Mouse (Mus musculus) embryonic facial prominence, embryonic 10.5 days (tissue): Measurements from ENCODE around the gene 2310022A10Rik. TPM values are rescaled to one million over a fixed set of nuclear protein-coding genes. Genes with fewer than 3 reads are reported as not detected.

ENCODE experiments used
- DNase-seq: peaks from one replicate; pipeline ENCODE4 v3.0.0-alpha.2; 2017; ENCODE audit warnings: low spot score
- H3K27ac ChIP-seq: fragments of 300-500 bp; sonication (generic); replicated peaks from 2 replicates; pipeline ENCODE4 v1.5.1; 2016; ENCODE audit warnings: mild to moderate bottlenecking
- H3K27me3 ChIP-seq: fragments of 300-500 bp; sonication (generic); replicated peaks from 2 replicates; pipeline ENCODE4 v1.6.1; 2016; ENCODE audit warnings: low read depth, mild to moderate bottlenecking; ENCODE audit not compliant: poor library complexity, severe bottlenecking
- H3K36me3 ChIP-seq: fragments of 300-500 bp; sonication (generic); replicated peaks from 2 replicates; pipeline ENCODE4 v1.6.1; 2016; ENCODE audit warnings: mild to moderate bottlenecking, moderate library complexity
- H3K4me1 ChIP-seq: fragments of 300-500 bp; sonication (generic); 2 replicates; pipeline ENCODE4 v1.6.1; 2016
- H3K4me3 ChIP-seq: fragments of 300-500 bp; sonication (generic); 2 replicates; pipeline ENCODE4 v1.5.1; 2016; ENCODE audit warnings: mild to moderate bottlenecking, moderate library complexity
- H3K9me3 ChIP-seq: fragments of 300-500 bp; sonication (generic); 2 replicates; pipeline ENCODE4 v1.6.1; 2016; ENCODE audit warnings: mild to moderate bottlenecking
- WGBS: fragments of 180-500 bp; shearing (Covaris S2); methylation state at CpG from one replicate; pipeline ENCODE4 v1.1.7; 2016; 5-methylcytosine and 5-hydroxymethylcytosine counted together
- polyA plus RNA-seq: library from polyadenylated mRNA; unstranded; fragments of >200 nt; fragmentation: Nextera tagmentation; extraction: Ambion mirVana; gene quantifications from 2 replicates; pipeline ENCODE4 v1.2.1, GENCODE M21; 2016

2310022A10Rik gene
- 40.8 and 41.1 TPM in 2 replicates for polyA plus RNA-seq

GRCm38 (mm10) chr7:27552931-27553513, at the start of gene 2310022A10Rik, which contains the start of gene Pld3:
2310022A10Rik (plus strand) TSS chr7:27553233.
Pld3 (minus strand) TSS chr7:27553218.
- peak within 1 kb of the TSS; percentile 84 for H3K27ac ChIP-seq
- H3K4me3 ChIP-seq, result peak within 1 kb of the TSS; percentile 86
- WGBS, result under 1% methylated on average over 41 of the region's 41 CpGs
- peaks cover 15% of the 10 kb centered on the region for H3K36me3 ChIP-seq
- DNase-seq, result peak; percentile 98
- H3K27me3 ChIP-seq, result no peaks in the 10 kb centered on the region
- H3K9me3 ChIP-seq, result no peaks in the 10 kb centered on the region
- H3K4me1 ChIP-seq, result peaks cover 17% of the 10 kb centered on the region

DNA sequence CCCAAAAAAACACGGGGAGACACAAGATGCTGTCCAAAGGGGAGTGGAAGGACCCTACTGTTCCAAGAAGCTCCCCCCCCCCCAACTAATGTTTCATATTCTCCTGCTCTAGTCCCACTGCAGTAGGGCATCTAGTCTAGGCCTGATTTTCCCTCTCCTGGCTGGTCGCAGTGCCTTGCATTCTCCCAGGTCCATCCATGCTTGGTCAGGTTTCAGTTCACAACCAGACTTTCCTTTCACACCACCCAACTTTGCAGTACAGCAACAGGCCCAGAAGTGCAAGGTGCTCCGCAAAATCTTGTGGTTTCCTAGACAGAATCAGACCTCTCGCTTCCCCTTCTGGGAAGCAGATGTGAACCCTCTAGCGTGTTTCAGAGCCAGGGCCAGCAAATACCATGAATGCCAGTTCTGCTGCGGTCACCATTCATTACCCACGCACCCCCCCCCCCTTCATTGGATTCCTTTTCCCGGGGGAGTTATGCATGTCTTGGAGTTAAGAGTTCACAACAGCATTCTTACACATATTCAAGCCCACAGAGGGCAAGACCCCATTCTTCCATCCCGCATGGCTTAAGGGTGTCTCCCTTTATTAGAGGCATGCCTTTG, 46.2 kb upstream of the 2310022A10Rik start:
- H3K27ac ChIP-seq, result peak overlapping the region; percentile 98
- peak; percentile 44 for DNase-seq

DNA sequence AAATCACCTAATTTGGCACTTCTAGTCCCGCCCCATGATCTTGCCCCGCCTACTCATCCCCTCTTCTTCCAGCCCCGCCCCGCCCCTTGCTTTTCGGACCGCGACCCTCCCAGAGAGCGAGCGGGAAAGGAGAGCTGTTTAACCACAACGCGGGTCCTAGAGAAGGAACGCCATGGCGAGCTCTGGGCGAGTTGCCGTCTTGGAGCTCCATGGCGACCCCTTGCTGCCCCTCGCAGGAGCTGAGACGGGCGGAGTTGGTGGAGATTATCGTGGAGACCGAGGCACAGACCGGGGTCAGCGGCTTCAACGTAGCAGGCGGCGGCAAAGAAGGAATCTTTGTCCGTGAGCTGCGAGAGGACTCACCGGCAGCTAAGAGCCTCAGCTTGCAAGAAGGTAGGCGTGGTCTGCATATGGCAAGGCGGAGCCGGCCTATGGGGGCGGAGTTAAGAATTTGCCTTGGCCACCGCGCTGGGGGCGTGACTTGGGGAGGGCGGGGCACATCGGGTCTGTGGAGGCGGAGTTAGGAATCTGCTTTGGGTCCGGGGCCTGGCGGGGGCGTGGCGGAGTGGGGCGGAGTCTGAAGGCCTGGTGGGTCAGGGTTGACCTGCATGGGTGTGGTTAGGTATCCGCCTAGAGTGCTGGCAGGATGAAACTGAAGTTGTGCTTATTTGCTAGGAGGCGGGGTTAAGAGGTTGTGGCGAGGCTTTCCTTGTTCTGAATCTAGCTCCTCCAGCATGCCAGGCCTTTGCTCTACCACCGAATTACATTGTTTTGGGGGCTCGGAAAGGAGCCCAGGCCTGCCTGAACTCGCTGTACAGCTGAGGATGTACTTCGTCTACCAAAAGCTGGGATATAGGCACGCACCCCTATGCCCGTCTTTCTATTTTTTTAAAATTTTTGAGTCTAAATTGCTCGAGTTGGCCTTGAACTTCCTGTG, 45.1 kb upstream of the 2310022A10Rik start:
- no peaks in the 10 kb centered on the region for H3K36me3 ChIP-seq
- H3K4me1 ChIP-seq, result peaks cover 20% of the 10 kb centered on the region
- WGBS, result under 1% methylated on average over 54 of the region's 54 CpGs
- DNase-seq, result peak; percentile 100
- H3K27ac ChIP-seq, result peak overlapping the region; percentile 98
- peak overlapping the region; percentile 70 for H3K4me3 ChIP-seq
- no peaks in the 10 kb centered on the region for H3K9me3 ChIP-seq
- H3K27me3 ChIP-seq, result no peaks in the 10 kb centered on the region

More for the DNA sequence above, 46.2 kb upstream of the 2310022A10Rik start:
- no peaks in the 10 kb centered on the region for H3K36me3 ChIP-seq
- H3K9me3 ChIP-seq, result no peaks in the 10 kb centered on the region
- WGBS, result 52% methylated on average over 9 of the region's 9 CpGs
- H3K4me3 ChIP-seq, result peak overlapping the region; percentile 70
- peaks cover 20% of the 10 kb centered on the region for H3K4me1 ChIP-seq
- H3K27me3 ChIP-seq, result no peaks in the 10 kb centered on the region

DNA sequence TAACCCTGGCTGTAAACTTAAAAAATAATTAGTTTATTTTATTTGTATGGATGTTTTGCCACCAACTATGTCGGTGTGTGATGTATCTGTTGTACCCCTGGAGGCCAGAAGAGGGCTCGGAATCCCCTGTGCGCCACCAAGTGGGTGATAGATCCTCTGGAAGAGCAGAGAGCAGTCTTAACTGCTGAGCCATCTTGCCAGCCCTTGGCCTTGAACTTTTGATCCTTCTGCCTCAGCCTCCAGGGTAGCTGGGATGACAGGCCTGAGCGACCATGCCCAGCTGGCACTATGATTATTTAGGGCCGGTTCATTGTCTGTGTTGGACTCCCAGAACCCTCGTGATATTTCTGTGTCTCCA, 44.4 kb upstream of the 2310022A10Rik start:
- Histone ChIP-seq H3K4me3 (peak overlapping the region; percentile 70), H3K9me3 (no peaks in the 10 kb centered on the region), H3K27ac (peak overlapping the region; percentile 98; the same call in 1 of the 2 replicates), H3K27me3 (no peaks in the 10 kb centered on the region), H3K36me3 (no peaks in the 10 kb centered on the region), H3K4me1 (peaks cover 20% of the 10 kb centered on the region)
- 22% methylated on average over 6 of the region's 6 CpGs for WGBS
- DNase-seq, result peak; percentile 72

- H3K27me3 ChIP-seq, result no peaks in the 10 kb centered on the region
- H3K4me1 ChIP-seq, result peaks cover 20% of the 10 kb centered on the region
- no peaks in the 10 kb centered on the region for H3K9me3 ChIP-seq
- H3K36me3 ChIP-seq, result peaks cover under 1% of the 10 kb centered on the region
- H3K4me3 ChIP-seq, result no peak overlapping the region
- H3K27ac ChIP-seq, result no peak overlapping the region
- 84% methylated on average over 2 of the region's 2 CpGs for WGBS
- no peak for DNase-seq
Observed at GRCm38 (mm10) chr7:27510809-27511208, 42.2 kb upstream of the 2310022A10Rik start.

DNA sequence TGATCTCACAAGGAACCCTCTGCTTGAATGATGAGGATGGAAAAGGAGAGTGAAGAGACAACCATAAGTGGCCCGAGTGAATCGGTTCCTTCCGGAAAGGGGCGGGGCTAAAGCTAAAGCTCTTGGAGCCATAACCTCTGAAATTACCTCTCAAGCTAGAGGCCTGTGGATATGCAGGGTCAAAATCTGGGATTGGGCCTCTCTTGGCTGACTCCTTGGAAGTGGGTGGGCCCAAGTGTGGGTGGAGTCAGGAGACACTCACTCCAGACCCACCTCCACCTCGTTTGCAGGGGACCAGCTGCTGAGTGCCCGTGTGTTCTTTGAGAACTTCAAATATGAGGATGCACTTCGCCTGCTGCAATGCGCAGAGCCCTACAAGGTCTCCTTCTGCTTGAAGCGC, 38.1 kb upstream of the 2310022A10Rik start:
- Histone ChIP-seq H3K9me3 (peaks cover 2% of the 10 kb centered on the region; the same call in 1 of the 2 replicates), H3K4me3 (no peak overlapping the region), H3K27ac (no peak overlapping the region), H3K27me3 (no peaks in the 10 kb centered on the region), H3K4me1 (no peaks in the 10 kb centered on the region), H3K36me3 (peaks cover 39% of the 10 kb centered on the region)
- no peak for DNase-seq
- WGBS, result 82% methylated on average over 9 of the region's 9 CpGs

DNA sequence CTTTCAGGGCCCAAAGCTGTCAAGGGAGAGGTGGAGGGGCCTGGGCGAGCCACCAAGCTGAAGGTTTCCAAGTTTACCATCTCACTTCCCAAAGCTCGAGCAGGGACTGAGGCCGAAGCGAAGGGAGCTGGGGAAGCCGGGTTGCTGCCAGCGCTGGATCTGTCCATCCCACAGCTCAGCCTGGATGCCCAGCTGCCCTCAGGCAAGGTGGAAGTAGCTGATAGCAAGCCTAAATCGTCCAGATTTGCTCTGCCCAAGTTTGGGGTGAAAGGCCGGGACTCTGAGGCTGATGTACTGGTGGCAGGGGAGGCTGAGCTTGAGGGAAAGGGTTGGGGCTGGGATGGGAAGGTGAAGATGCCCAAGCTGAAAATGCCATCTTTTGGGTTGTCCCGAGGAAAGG, 34.7 kb upstream of the 2310022A10Rik start:
- DNase-seq, result no peak
- H3K27ac ChIP-seq, result no peak overlapping the region
- WGBS, result 87% methylated on average over 9 of the region's 9 CpGs
- no peaks in the 10 kb centered on the region for H3K27me3 ChIP-seq
- no peak overlapping the region for H3K4me3 ChIP-seq
- peaks cover 42% of the 10 kb centered on the region for H3K36me3 ChIP-seq
- peaks cover 2% of the 10 kb centered on the region; the same call in 1 of the 2 replicates for H3K9me3 ChIP-seq
- peaks cover 5% of the 10 kb centered on the region for H3K4me1 ChIP-seq

DNA sequence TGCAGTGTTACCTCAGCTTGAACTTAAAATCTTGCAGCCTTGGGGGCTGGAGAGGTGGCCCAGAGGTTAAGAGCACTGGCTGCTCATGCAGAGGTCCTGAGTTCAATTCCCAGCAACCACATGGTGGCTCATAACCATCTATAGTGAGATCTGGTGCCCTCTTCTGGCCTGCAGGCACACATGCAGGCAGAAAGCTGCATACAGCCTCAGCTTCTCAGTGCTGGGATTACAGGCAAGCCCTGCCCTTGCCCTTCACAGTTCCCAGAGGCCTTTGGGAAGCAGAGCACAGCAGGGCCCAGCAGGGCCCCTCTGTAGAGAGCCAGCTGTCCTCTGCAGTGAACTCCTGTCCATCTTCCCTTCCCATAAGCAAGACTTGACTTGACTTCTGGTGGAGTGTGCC, 32.9 kb upstream of the 2310022A10Rik start:
- peaks cover 5% of the 10 kb centered on the region for H3K4me1 ChIP-seq
- DNase-seq, result no peak
- H3K27ac ChIP-seq, result no peak overlapping the region
- H3K4me3 ChIP-seq, result no peak overlapping the region
- H3K36me3 ChIP-seq, result peaks cover 42% of the 10 kb centered on the region
- peaks cover 2% of the 10 kb centered on the region; the same call in 1 of the 2 replicates for H3K9me3 ChIP-seq
- H3K27me3 ChIP-seq, result no peaks in the 10 kb centered on the region

GRCm38 (mm10) chr7:27520599-27520998, 32.4 kb upstream of the 2310022A10Rik start:
- Histone ChIP-seq H3K9me3 (peaks cover 2% of the 10 kb centered on the region; the same call in 1 of the 2 replicates), H3K4me3 (no peak overlapping the region), H3K4me1 (peaks cover 5% of the 10 kb centered on the region), H3K36me3 (peaks cover 42% of the 10 kb centered on the region), H3K27ac (no peak overlapping the region), H3K27me3 (no peaks in the 10 kb centered on the region)
- WGBS, result 73% methylated on average over 1 of the region's 1 CpGs
- no peak for DNase-seq

DNA sequence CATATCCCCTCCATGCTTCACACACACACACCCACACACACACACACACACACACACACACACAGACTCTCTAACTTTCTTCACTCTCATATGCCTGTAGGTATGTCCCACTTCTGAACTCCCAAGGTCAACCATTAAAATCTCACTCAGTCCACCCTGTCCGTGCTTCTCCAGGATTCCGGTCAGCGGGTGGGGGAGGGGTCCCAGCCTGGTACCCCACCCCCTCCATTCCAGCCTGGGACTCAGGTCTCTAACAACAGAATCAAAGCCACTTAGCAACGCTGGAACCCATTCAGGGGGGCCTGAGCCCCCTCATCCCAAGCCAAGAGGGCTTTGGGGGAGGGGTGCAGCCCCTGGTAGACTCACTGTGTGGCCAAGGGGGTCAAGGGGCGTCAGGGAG, 30.1 kb upstream of the 2310022A10Rik start, which contains the start of gene Hipk4:
Gene Hipk4 (plus strand): TSS at position 301 of the 400 bp plus-strand sequence.
- H3K27me3 ChIP-seq, result no peaks in the 10 kb centered on the region
- 63% methylated on average over 5 of the region's 5 CpGs for WGBS
- H3K4me1 ChIP-seq, result peaks cover 11% of the 10 kb centered on the region
- DNase-seq, result no peak
- peaks cover 22% of the 10 kb centered on the region; the same call in 1 of the 2 replicates for H3K36me3 ChIP-seq
- H3K9me3 ChIP-seq, result peaks cover 2% of the 10 kb centered on the region; the same call in 1 of the 2 replicates
- no peak within 1 kb of the TSS for H3K4me3 ChIP-seq
- H3K27ac ChIP-seq, result no peak within 1 kb of the TSS

DNA sequence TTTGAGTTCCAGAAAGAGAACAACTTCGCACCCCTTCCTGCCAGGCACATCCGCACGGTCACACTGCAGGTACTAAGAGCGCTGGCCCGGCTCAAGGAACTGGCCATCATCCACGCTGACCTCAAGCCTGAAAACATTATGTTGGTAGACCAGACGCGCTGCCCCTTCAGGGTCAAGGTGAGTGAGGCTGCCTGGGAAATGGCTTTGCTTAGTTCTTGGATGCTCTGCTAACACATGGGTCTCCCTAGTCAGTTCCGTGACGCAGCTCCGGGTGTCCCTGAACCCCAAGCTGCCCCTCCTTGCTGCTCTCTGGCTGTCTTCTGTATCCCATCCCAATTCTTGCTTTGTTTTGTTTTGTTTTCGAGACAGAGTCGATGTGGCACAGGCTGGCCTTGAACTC, 29.2 kb upstream of the 2310022A10Rik start:
- WGBS, result 96% methylated on average over 13 of the region's 13 CpGs
- no peak overlapping the region for H3K27ac ChIP-seq
- no peaks in the 10 kb centered on the region for H3K27me3 ChIP-seq
- H3K36me3 ChIP-seq, result peaks cover 14% of the 10 kb centered on the region; the same call in 1 of the 2 replicates
- H3K9me3 ChIP-seq, result peaks cover 2% of the 10 kb centered on the region; the same call in 1 of the 2 replicates
- peaks cover 11% of the 10 kb centered on the region for H3K4me1 ChIP-seq
- no peak overlapping the region for H3K4me3 ChIP-seq
- DNase-seq, result no peak
